Mouse (Mus musculus): ENCODE results near the gene Lpcat4. TPM values are rescaled to one million over a fixed set of nuclear protein-coding genes. Genes with fewer than 3 reads are reported as not detected.

Gene Lpcat4
- total RNA-seq, 2 experiments from 2014 or later, result 0.69 to 1.0 TPM

GRCm38 (mm10) chr2:112289507-112289906 is 50.2 kb downstream of the Lpcat4 start:
- intact Hi-C loops (cut with DNase I), result no loop called here
- DNase-seq, result no peak

- DNase-seq, result no peak
- intact Hi-C loops (cut with DNase I), result no loop called here
Observed at GRCm38 (mm10) chr2:112292823-112293222, 53.6 kb downstream of the Lpcat4 start.

GRCm38 (mm10) chr2:112296211-112296610 is 56.9 kb downstream of the Lpcat4 start:
- DNase-seq, result no peak
- intact Hi-C loops (cut with DNase I), result no loop called here

Other genes with a start within 250 kb of the Lpcat4 start
- not detected for gene Olfr1309, start 249.2 kb upstream of the Lpcat4 start, total RNA-seq (2021)
- gene Olfr1310, start 226.8 kb upstream of the Lpcat4 start, total RNA-seq (2021), result not detected
- gene Olfr1311, start 215.1 kb upstream of the Lpcat4 start, total RNA-seq (2021), result not detected
- not detected for gene Olfr1312, start 189.2 kb upstream of the Lpcat4 start, total RNA-seq (2021)
- not detected for gene Olfr1313, start 161.6 kb upstream of the Lpcat4 start, total RNA-seq (2021)
- not detected for gene Olfr1314, start 142.7 kb upstream of the Lpcat4 start, total RNA-seq (2021)
- gene Olfr1315-ps1, start 124.0 kb upstream of the Lpcat4 start, total RNA-seq (2021), result not detected
- gene Olfr1316, start 104.5 kb upstream of the Lpcat4 start, total RNA-seq (2021), result not detected
- gene Olfr1317, start 99.1 kb upstream of the Lpcat4 start, total RNA-seq (2021), result not detected
- gene Olfr1318, start 85.3 kb upstream of the Lpcat4 start, total RNA-seq (2021), result not detected
- gene Nutm1, start 19.8 kb downstream of the Lpcat4 start, total RNA-seq (2021), result not detected
- 10 to 100 TPM; 46.2 to 50.4 TPM for gene Nop10, start 22.5 kb downstream of the Lpcat4 start, total RNA-seq (2021)
- gene Slc12a6, start 26.4 kb downstream of the Lpcat4 start, total RNA-seq (2021), result 10 to 100 TPM; 18.5 to 27.1 TPM
- under 1 TPM in 1 of 2 experiments, not detected in 1; 0.44 TPM for gene Gm21985, start 26.8 kb downstream of the Lpcat4 start, total RNA-seq (2021)
- gene Emc4, start 128.6 kb downstream of the Lpcat4 start, total RNA-seq (2021), result 10 to 100 TPM; 59.0 to 71.1 TPM
- 1 to 10 TPM; 1.9 to 3.1 TPM for gene Katnbl1, start 139.7 kb downstream of the Lpcat4 start, total RNA-seq (2021)
- gene Emc7, start 215.5 kb downstream of the Lpcat4 start, total RNA-seq (2021), result 10 to 100 TPM; 11.5 to 12.7 TPM
- not detected for gene Chrm5, start 241.3 kb downstream of the Lpcat4 start, total RNA-seq (2021)